Mouse (Mus musculus) T-helper 17 cell (primary cell): ENCODE measurements at regions not wholly inside any gene's neighbourhood (a gene's known extent, or its start where the extent isn't known, plus 50 kb on each side); places are given as distances from the start of the nearest gene placed in this dataset.

ENCODE experiments used
- in situ Hi-C, 2 experiments: fragments of 300-600 bp; cut with MboI, MseI; formaldehyde crosslinking; loops; 1 replicate in 1 of 2; 2 replicates in 1 of 2; pipeline ENCODE4 v1.15.1; 2025; ENCODE audit warnings: high pct_unique_total_duplicates in 2 of 2

DNA sequence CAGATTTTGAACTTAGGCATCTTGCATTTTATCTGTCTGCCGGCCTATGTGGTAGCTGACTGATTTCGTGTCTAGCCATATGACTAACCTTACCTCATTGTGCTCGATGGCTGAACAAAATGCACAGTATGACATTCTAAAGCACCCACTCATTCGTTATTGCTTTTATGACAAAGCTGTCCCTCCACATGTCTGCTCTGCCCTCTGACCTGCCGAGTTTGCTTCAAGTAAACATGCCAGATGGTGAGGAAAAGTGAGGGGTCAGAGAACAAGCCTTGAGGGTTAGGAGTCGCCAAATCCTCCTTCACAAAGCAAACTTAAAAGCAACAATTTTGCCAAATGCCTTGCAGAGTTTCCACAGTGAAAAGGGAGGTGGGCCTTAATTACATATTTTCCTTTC is 196.0 kb upstream of the Elavl2 start:
- in situ Hi-C loops = loop anchor here in 1 of 2 experiments (10.0 kb wide), 1 partner anchor 1602 kb away; no protein-coding TSS in a partner anchor

DNA sequence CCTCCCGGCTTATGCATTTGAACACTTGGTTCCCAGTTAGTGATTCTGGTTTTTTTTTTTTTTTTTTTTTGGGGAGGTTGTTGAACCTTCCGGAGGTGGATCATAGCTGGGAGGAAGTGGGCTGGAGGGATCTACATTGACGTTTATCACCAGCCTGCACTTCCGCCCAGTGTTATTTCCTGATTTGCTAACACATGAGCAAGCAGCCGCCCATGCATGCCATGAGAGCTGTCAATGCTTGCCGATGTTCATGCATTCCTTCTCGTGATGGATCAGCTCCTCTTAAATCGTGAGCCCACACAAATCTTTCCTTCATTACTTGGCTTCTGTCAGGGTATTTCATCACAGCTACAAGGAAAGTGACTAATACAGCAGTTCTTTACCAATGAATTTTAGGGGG is 195.2 kb upstream of the Elavl2 start:
- in situ Hi-C loops = loop anchor here in 1 of 2 experiments (10.0 kb wide), 1 partner anchor 1601 kb away; no protein-coding TSS in a partner anchor

DNA sequence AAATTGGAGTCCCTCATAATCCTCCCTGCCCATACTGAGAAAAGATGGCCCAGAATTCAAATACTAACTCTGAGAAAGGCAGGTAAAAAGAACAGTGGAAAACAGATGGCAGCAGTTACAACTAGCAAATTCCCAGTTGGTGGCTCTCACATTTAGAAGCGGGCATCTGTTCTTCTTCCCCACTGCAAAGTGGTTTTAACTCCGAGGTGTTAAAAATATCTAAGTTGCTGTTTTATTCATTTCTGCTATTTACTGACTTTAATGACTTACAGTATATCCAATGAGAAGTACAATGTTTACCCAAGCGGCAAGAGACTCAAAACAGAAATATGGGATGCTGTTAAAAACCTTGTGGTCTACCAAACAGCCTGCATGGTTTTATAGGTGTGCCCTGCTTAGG is 189.2 kb upstream of the Elavl2 start:
- in situ Hi-C loops = loop anchor here in 1 of 2 experiments (10.0 kb wide), 1 partner anchor 1595 kb away; no protein-coding TSS in a partner anchor

DNA sequence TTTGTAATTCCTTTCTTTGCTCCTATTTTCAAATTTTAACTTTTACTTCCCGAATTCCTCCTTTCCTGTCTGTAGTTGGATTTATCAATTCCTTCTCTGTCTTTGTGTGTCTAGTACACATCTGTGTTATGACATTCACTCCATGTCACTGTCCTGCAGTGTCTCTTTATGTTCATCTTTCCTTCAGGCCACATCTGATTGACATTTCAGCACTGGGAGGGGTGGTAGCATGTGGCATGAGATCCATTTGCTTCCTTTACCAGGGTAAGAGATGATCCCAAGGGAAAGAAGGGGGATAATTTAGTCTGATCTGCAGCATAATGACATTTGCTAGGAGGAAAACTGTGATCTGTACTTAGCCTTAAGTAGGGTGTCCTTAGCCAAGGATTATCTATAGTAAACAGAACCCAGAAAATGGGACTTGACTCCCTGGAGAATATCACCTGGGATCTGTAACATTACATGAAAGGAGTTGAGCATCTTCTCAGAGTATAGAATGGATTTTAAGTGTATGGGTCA is 187.0 kb upstream of the Elavl2 start:
- in situ Hi-C loops = no loop called here

DNA sequence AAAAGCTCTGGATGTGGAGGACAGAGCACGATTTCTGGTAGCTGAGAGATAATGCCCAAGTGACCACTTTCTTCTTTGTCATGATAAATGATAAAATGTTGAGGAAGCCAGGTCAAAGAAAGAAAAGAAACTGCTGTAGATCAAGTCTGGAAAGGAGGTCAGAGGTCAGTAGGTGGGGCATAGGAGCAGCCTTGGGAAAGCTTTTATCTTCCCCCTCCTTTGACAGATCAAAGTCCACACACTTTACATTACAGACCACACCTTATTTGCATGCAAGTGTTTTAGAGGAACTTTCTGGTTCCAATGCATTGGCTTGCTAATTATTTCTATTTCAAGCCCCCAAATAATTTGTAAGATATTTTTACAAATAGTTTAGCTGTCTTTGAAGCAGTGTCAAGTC is 182.4 kb upstream of the Elavl2 start:
- in situ Hi-C loops = no loop called here

DNA sequence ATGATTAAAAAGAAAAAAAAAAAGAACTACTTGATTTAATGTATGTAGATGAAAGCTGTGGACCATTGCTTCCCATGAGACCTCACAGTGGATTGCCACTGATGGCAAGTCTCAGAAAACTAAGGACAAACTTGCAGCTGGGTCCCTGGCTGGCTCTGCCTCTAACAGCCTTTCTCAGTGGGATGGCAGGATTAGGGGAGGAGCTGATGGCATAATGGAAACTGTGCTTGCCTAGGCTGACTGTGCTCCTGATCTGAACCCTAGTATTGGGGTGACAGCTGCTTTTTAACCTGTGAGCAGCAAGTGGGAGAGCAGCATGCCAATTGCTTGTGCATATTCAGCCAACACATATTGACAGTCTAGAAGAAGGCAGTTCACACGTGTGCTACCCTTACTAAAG is 156.9 kb upstream of the Elavl2 start:
- in situ Hi-C loops = no loop called here

DNA sequence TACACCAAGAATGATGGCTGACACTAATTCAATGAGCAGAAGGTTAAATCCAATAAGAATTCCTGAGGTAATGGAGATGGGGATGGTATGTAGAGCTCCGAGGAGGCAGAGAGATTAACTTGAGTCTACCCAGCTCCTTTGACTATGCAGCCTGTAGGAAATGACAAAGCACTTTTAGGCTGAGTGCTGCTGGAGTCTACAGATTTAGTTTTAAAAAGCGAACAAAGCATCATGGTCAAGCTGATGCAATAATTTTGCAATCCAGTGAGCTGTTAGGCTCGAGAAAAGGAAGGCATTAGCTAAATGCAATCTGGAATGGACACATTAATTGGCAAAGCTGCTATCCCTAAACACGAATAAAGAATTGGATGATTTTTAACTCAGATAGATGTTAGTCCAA is 156.4 kb upstream of the Elavl2 start:
- in situ Hi-C loops = no loop called here

DNA sequence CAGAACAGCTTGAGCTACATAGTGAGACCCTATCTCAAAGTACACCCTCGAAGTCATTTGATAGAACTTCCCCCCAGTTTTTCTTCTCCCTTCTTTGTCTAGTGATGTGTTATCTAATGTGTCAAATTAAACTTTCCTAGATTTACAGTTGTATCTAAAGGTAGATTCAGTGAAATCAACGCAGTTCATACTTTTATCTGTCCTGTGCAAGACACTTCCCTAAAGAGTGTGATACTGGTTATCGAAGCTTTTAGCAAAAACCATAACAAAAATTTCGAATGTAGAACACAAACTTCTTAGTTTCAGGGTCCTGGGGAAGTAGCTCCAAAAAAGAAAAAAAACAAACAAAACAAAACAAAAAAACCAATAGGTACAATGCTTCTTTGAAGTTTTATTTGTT is 123.8 kb upstream of the Elavl2 start:
- in situ Hi-C loops = loop anchor here in 1 of 2 experiments (25.0 kb wide), 1 partner anchor 688 kb away; no protein-coding TSS in a partner anchor

DNA sequence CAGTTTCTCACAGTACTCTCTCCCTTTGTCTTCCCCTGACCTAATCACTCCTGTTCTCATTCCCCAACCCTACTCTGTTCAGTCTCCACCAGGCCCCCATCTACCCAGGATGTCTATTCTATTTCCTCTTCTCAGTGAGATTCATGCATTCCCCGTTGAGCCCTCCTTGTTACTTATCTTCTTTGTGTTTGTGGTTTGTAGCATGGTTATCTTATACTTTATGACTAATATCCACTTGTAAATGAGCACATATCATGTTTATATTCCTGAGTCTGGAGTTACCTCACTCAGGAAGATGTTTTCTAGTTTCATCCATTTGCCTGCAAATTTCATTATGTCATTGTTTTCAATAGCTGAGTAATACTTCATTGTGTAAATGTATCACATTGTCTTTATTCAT is 111.0 kb upstream of the Elavl2 start:
- in situ Hi-C loops = loop anchor here in 1 of 2 experiments (25.0 kb wide), 1 partner anchor 701 kb away; no protein-coding TSS in a partner anchor

DNA sequence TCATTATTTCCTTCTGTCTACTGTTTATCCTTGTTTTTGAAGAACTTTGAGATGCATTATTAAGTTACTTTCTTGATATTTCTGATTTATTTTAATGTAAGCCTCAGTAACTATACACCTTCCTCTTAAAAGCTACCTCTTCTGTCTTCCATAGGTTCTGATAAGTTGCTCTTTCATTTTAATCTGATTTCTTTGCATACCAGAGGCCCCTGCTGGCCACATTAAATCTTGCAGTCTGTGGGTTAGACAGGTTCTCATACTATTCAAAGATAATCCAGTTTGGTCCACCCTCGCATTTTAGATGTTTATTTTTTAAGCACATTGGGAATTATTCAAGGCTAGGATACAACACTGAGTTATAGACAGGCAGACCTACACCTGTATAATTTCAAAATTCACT is 109.4 kb upstream of the Elavl2 start:
- in situ Hi-C loops = loop anchor here in 1 of 2 experiments (25.0 kb wide), 1 partner anchor 702 kb away; no protein-coding TSS in a partner anchor

DNA sequence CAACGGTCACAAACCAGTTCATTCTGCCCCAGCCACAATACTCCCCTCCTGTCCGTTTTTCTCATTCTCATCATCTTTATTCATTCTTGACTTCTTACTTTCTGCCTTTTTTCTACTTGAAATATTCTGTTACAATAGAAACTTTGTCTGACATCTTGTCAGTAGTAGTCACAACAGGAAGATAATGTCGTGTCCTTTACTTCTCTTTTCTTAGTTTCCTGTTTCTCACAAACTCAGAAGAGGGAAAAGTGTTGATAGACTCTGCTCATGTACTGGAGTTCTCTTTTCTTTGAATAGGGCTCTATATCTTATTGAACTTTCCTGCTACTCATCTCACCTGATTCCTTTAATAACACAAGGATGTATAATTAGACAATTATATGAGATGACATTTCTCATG is 102.7 kb upstream of the Elavl2 start:
- in situ Hi-C loops = loop anchor here in 1 of 2 experiments (25.0 kb wide), 1 partner anchor 709 kb away; no protein-coding TSS in a partner anchor

DNA sequence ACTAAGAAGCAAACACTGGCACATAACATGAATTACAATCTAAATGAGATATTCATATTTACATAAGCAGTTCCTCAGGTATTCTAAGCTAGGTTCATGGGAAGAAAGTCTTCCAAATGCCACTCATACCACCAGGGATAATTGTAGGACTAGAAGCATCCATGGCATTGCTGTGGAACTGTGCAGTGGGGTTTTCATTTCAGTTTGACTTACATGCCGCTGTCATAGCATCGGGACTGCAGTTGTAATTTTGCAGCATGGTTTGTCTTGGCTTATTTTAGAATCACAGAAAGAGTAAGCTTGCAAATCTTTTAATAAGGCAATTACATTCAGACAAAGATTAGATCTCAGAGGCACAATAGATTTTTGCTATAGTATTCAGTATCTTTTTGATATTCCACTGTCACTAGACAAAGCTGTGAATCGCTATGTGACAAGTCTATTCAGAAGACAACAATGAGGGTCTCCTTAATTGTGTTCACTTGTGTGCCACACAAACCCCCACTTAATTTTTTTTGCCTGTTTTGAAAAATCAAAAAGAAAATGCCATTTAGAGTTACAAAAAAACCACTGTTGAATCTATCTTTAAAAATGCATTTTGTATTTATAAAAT is 81.4 kb upstream of the Elavl2 start:
- in situ Hi-C loops = no loop called here
